Mouse (Mus musculus): ENCODE results near the gene Olfr948.

Gene Olfr948

GRCm38 (mm10) chr9:39325945-39326344 lies at the start of gene Olfr948:
Olfr948 (minus strand) TSS chr9:39326045.
- no peak for DNase-seq (ENCODE audit: low spot score in 2 of 2)

DNA sequence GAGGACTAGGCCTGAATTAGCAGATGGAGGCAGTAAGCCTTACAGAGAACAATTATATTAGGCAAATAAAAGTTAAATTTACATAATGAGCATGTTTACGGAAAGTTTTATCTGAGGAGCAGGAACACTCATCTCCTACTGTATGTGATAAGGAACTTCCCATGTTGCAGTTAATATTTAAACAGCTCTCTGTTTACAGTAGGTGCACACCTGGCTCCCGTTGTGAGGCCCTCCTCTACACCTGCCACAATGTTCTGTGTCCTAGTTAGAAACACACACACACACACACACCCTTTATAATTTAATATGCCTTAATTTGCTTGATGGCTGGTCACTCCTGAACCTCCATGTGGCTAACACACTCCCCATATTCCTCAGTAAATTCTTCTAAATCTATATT lies 38.7 kb downstream of the Olfr948 start:
- no peak for DNase-seq (ENCODE audit: low spot score in 2 of 2)

DNA sequence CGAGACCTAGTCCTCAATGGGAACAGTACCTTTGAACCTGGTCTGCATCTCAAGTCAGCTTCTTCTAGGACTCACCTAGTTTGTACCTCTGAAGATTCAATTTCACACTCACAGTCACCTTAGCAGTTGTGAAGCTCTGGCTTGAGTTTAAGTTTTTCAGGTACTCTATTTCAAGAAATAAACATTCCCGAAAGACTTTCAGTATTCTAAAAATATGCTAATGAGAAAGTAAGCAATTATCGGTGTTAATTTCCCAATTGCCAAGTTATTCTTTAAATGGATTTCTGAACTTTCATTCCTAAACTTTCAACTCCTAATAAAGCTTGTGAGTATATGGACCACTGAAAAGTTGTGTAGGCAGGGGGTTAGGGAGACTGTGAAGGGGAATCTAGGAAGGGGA lies 49.1 kb downstream of the Olfr948 start, which contains the start of gene Olfr945:
Gene Olfr945, minus strand, starts transcription at position 101 of the 400 bp plus-strand sequence.
- DNase-seq (ENCODE audit: low spot score in 2 of 2), result no peak

Data from frontal cortex, postnatal 25 days (tissue).